Mouse (Mus musculus) mature B cell (primary cell): Measurements from ENCODE around the gene Cts6.
"Not testable (repeated sequence)": the region's sequence is repeated elsewhere in the genome, so short reads cannot be mapped to it uniquely, and the experiment has no call there.

Experiments
- in situ Hi-C: fragments of 300-500 bp; cut with MboI; formaldehyde crosslinking; loops from 2 replicates; pipeline ENCODE4 v1.14.3; 2019

The Cts6 gene

GRCm38 (mm10) chr13:61203310-61203709 lies at the start of gene Cts6:
TSS of gene Cts6 (minus strand) at chr13:61203410.
- in situ Hi-C loops, result no loop called here

- in situ Hi-C loops, result no loop called here
Measured at GRCm38 (mm10) chr13:61241076-61241947, 38.1 kb upstream of the Cts6 start.

- in situ Hi-C loops, result not testable (repeated sequence)
Measured at GRCm38 (mm10) chr13:61185151-61185933, 17.9 kb downstream of the Cts6 start.

- in situ Hi-C loops, result no loop called here
Measured at GRCm38 (mm10) chr13:61164622-61165021, 38.6 kb downstream of the Cts6 start.

- in situ Hi-C loops, result no loop called here
Measured at GRCm38 (mm10) chr13:61164156-61164555, 39.1 kb downstream of the Cts6 start, which contains the start of gene Ctsr. TSS of gene Ctsr (minus strand) at chr13:61164256.
